Mouse (Mus musculus) CH12.LX (cell line): ENCODE data around the gene Rph3al. TPM values are rescaled to one million over a fixed set of nuclear protein-coding genes. Genes with fewer than 3 reads are reported as not detected.

Source experiments
- DNase-seq: peaks from one replicate; pipeline ENCODE4 v3.0.0-alpha.2; 2013; ENCODE audit errors: extremely low read depth
- H3K27ac ChIP-seq: 2 replicates; pipeline ENCODE4 v1.5.1; 2012; ENCODE audit warnings: low read depth, mild to moderate bottlenecking, control low read depth, moderate library complexity; ENCODE audit not compliant: insufficient read depth
- H3K27me3 ChIP-seq: replicated peaks from 2 replicates; pipeline ENCODE3; 2012; ENCODE audit warnings: inconsistent platforms
- H3K36me3 ChIP-seq, 2 experiments: replicated peaks in 1 of 2; 2 replicates each; pipeline versions ENCODE3 to v1.6.1; 2012; ENCODE audit warnings: inconsistent platforms in 1 of 2, low read length in 1 of 2, mild to moderate bottlenecking in 1 of 2, mixed read lengths in 1 of 2, moderate library complexity in 1 of 2; ENCODE audit not compliant: control insufficient read depth in 1 of 2, insufficient read depth in 1 of 2
- H3K4me1 ChIP-seq, 2 experiments: 2 replicates each; pipeline ENCODE4 v1.6.1; 2012; ENCODE audit warnings: inconsistent platforms in 1 of 2, moderate library complexity in 1 of 2; ENCODE audit not compliant: insufficient read depth in 2 of 2, control insufficient read depth in 1 of 2
- H3K4me2 ChIP-seq: 2 replicates; pipeline ENCODE4 v1.6.1; 2012; ENCODE audit warnings: low read depth, mild to moderate bottlenecking, control low read depth; ENCODE audit not compliant: poor library complexity, insufficient read depth, severe bottlenecking
- H3K4me3 ChIP-seq, 3 experiments: fragments of 150-350 bp in 1 of 3; sonication (generic) in 1 of 3; replicated peaks in 1 of 3; 2 replicates each; pipeline versions ENCODE3 to v1.5.1; 2011 to 2012; ENCODE audit warnings: low read depth in 2 of 3, low read length in 2 of 3, mild to moderate bottlenecking in 2 of 3, moderate library complexity in 2 of 3, control low read depth in 1 of 3, improper control_type of control experiment in 1 of 3, inconsistent platforms in 1 of 3, mixed read lengths in 1 of 3; ENCODE audit not compliant: poor library complexity in 1 of 3
- H3K79me2 ChIP-seq: replicated peaks from 2 replicates; pipeline ENCODE4 v1.6.1; 2012; ENCODE audit warnings: mild to moderate bottlenecking, moderate library complexity; ENCODE audit not compliant: control insufficient read depth, poor library complexity, insufficient read depth, severe bottlenecking; ENCODE audit errors: extremely low read depth
- H3K9ac ChIP-seq: 2 replicates; pipeline ENCODE4 v1.6.1; 2012; ENCODE audit warnings: low read depth, mild to moderate bottlenecking, control low read depth, moderate library complexity; ENCODE audit not compliant: insufficient read depth
- H3K9me3 ChIP-seq: replicated peaks from 2 replicates; pipeline ENCODE3; 2012; ENCODE audit warnings: low read length, inconsistent platforms, mixed read lengths
- CHD1 ChIP-seq: IDR thresholded peaks from 2 replicates; pipeline ENCODE4 v1.6.1; 2012; ENCODE audit warnings: low read depth, low read length, improper control_type of control experiment, inconsistent platforms
- CHD2 ChIP-seq: IDR thresholded peaks from 2 replicates; pipeline ENCODE4 v1.6.1; 2011; ENCODE audit warnings: low read length, improper control_type of control experiment
- EP300 ChIP-seq: IDR thresholded peaks from 2 replicates; pipeline ENCODE4 v1.6.1; 2011; ENCODE audit warnings: low read length, improper control_type of control experiment
- GABPA ChIP-seq: IDR thresholded peaks from 2 replicates; pipeline ENCODE4 v1.6.1; 2012; ENCODE audit warnings: low read depth, low read length, improper control_type of control experiment, inconsistent platforms; ENCODE audit not compliant: insufficient replicate concordance
- JUND ChIP-seq: conservative IDR thresholded peaks from 2 replicates; pipeline ENCODE4 v1.6.1; 2011; ENCODE audit warnings: low read depth, low read length, improper control_type of control experiment
- NELFE ChIP-seq: IDR thresholded peaks from 2 replicates; pipeline ENCODE4 v1.6.1; 2011; ENCODE audit warnings: low read depth, low read length, improper control_type of control experiment
- POLR2A ChIP-seq: IDR thresholded peaks from 2 replicates; pipeline ENCODE4 v1.6.1; 2011; ENCODE audit warnings: low read depth, mild to moderate bottlenecking, improper control_type of control experiment, low read length
- RCOR1 ChIP-seq: conservative IDR thresholded peaks from 2 replicates; pipeline ENCODE4 v1.6.1; 2012; ENCODE audit warnings: low read depth, mild to moderate bottlenecking, inconsistent platforms, low read length, improper control_type of control experiment
- SIN3A ChIP-seq: IDR thresholded peaks from 2 replicates; pipeline ENCODE4 v1.6.1; 2012; ENCODE audit warnings: low read length, improper control_type of control experiment, inconsistent platforms
- USF1 ChIP-seq: IDR thresholded peaks from 2 replicates; pipeline ENCODE4 v1.6.1; 2014; ENCODE audit warnings: low read depth, mild to moderate bottlenecking, inconsistent platforms, low read length, improper control_type of control experiment
- USF2 ChIP-seq: conservative IDR thresholded peaks from 2 replicates; pipeline ENCODE4 v1.6.1; 2011; ENCODE audit warnings: low read depth, low read length, improper control_type of control experiment
- ZMIZ1 ChIP-seq: IDR thresholded peaks from 2 replicates; pipeline ENCODE4 v1.6.1; 2012; ENCODE audit warnings: low read depth, mild to moderate bottlenecking, inconsistent platforms, low read length, improper control_type of control experiment
- dilution Hi-C: fragments of 300-500 bp; cut with MboI; formaldehyde crosslinking; loops from 2 replicates; pipeline ENCODE4 v1.14.3; 2020; ENCODE audit warnings: low sequenced_read_pairs; ENCODE audit not compliant: extremely low pct_unique_long_range_greater_than_20kb, extremely low pct_ligation_motif_present
- in situ Hi-C: fragments of 300-500 bp; cut with MboI; formaldehyde crosslinking; loops from 3 replicates; pipeline ENCODE4 v1.14.3; 2019; ENCODE audit warnings: low sequenced_read_pairs, low pct_ligation_motif_present, low pct_unique_long_range_greater_than_20kb, mixed read lengths
- polyA plus RNA-seq: library from polyadenylated mRNA; unstranded; fragments of >175 nt; gene quantifications from 2 replicates; pipeline ENCODE4 v1.2.1, GENCODE M21; 2012; ENCODE audit warnings: low read depth; ENCODE audit not compliant: insufficient read length
- total RNA-seq, 2 experiments: library from RNA; depleted of rRNA; stranded (reverse); fragments of 300-350 nt in 1 of 2; fragments of >200 nt in 1 of 2; gene quantifications; 2 replicates each; pipeline ENCODE4 v1.2.3; 2012 to 2014

The Rph3al gene
- total and polyA plus RNA-seq, 3 experiments: 0.34 to 0.39 TPM; not detected in 1

DNA sequence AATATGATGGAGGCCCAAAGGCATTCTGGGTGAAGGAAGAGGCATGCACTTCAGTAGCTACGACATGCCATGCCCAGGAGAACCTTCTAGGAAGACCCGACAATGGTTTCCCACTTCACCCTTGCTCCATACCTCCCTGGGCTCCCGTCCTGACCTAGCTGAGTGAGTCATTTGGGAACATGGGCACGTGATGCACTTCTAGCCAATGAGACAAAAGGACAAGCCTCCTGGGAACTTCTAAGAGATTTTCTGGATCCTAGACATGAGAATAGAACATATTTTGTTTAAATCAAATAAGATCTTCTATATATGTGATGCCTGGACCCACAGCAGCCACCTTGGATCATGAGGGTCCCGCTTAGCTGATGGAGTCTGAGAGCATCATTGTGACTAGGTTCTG lies 145.7 kb downstream of the Rph3al start:
- in situ Hi-C loops (no loop called here), dilution Hi-C loops (no loop called here)
- Histone ChIP-seq H3K4me3 (no peak overlapping the region), H3K4me2 (no peak overlapping the region), H3K36me3 (no peaks in the 10 kb centered on the region), H3K9ac (no peak overlapping the region), H3K27ac (no peak overlapping the region), H3K9me3 (no peaks in the 10 kb centered on the region), H3K4me1 (no peaks in the 10 kb centered on the region), H3K27me3 (peaks cover 32% of the 10 kb centered on the region), H3K79me2 (no peaks in the 10 kb centered on the region)
- peak; percentile 17; the same call in 1 of the 2 replicates for TF ChIP-seq USF2
- TF ChIP-seq USF1: peak; percentile 49
- TF ChIP-seq EP300: no peak
- no peak for TF ChIP-seq SIN3A
- no peak for TF ChIP-seq NELFE
- TF ChIP-seq CHD1: no peak
- DNase-seq: no peak

DNA sequence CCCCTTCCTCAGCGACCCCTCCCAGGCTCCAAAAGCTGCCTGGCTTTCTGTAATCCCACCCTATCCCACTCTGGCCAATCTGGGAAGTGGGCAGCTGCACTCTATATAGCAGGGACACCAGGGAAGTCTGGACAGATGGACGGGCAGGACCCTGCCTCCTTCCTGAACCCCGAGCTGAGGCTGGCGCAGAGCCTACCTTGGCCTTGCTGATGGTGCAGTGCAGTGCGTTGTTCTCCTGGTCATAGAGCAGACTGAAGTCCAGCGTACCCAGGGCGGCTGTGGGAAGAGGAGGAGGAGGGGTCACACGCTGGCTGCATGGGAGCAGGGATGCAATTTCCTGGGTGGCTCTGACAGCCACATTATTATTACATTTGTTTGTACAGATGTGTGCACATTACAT lies 152.3 kb downstream of the Rph3al start:
- Histone ChIP-seq H3K27me3 (peaks cover 24% of the 10 kb centered on the region), H3K36me3 (no peaks in the 10 kb centered on the region), H3K27ac (no peak overlapping the region), H3K4me1 (no peaks in the 10 kb centered on the region), H3K4me2 (no peak overlapping the region), H3K9ac (no peak overlapping the region), H3K9me3 (no peaks in the 10 kb centered on the region), H3K4me3 (no peak overlapping the region), H3K79me2 (no peaks in the 10 kb centered on the region)
- dilution Hi-C loops (no loop called here), in situ Hi-C loops (loop anchor here (5.0 to 10.0 kb wide), 2 partner anchors 181 to 619 kb away; partner anchors contain the start of gene Timm22)
- no peak for TF ChIP-seq POLR2A
- no peak for TF ChIP-seq CHD2
- no peak for TF ChIP-seq JUND
- TF ChIP-seq RCOR1: no peak
- TF ChIP-seq ZMIZ1: no peak
- no peak for DNase-seq

DNA sequence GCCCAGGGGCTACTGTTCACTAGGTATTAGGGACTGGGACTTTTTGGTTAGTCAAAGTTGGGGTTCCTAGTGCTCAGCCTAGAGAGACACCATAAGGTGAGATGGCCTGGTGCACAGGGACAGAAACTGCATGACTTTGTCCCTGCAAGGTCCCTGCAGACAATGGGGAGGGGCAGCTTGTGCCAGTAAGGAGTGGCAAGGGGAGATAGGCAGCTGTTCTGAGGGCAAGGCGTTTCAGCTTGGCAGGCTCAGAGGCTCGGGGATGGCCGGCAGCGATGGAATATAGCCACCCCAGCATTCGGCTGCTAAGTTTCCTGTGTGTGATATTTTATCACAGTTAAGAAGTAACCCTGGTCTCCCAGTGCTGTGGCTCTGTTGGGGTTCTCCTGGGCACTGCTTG lies 154.4 kb downstream of the Rph3al start:
- no peak for DNase-seq
- Histone ChIP-seq H3K79me2 (no peaks in the 10 kb centered on the region), H3K36me3 (no peaks in the 10 kb centered on the region), H3K4me1 (no peaks in the 10 kb centered on the region), H3K4me2 (no peak overlapping the region), H3K4me3 (no peak overlapping the region), H3K27ac (no peak overlapping the region), H3K9me3 (no peaks in the 10 kb centered on the region), H3K27me3 (peaks cover 8% of the 10 kb centered on the region), H3K9ac (no peak overlapping the region)
- no peak for TF ChIP-seq GABPA
- TF ChIP-seq NELFE: no peak
- dilution Hi-C loops: no loop called here
- in situ Hi-C loops: loop anchor here (5.0 to 10.0 kb wide), 3 partner anchors 119 to 621 kb away; partner anchors contain the start of gene Timm22
